Mouse (Mus musculus) heart, postnatal 10 days (tissue): ENCODE results near the gene Syne1. TPM values are rescaled to one million over a fixed set of nuclear protein-coding genes. Genes with fewer than 3 reads are reported as not detected.

Source experiments
- DNase-seq, 2 experiments: peaks; one replicate each; pipeline ENCODE4 v3.0.0; 2021
- intact Hi-C: fragments of 180-260 bp; cut with DNase I; formaldehyde crosslinking; loops from one replicate; pipeline ENCODE4 v1.15.1; 2025
- total RNA-seq, 2 experiments: library from RNA; stranded (reverse); gene quantifications; 2 replicates each; pipeline ENCODE4 v1.2.3; 2021

The Syne1 gene
- total RNA-seq, 2 experiments from 2014 or later = 76.4 to 85.9 TPM

GRCm38 (mm10) chr10:5234721-5235501, 316.4 kb downstream of the Syne1 start:
- intact Hi-C loops = loop anchor here (5.0 kb wide), 1 partner anchor 113 kb away; no protein-coding TSS in a partner anchor
- no peak for DNase-seq

DNA sequence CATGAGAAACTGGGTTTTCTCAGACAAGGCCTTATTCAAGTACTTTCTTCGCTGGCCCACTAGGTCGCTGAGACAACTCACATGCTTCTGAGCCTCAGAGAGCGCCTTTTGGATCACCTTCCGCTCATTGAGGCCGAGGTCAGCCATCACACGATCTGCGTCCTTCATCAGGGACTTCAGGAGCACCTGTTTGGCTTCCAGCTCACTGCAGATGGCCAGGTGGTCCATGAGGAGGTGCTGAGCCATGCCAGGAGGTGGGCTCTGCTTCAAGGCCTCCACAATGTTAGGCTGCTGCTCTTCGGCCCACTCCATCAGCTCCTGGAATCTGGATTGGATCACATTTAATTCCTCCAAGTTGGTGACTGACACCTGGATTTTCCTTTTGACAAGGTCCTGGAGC, 322.2 kb downstream of the Syne1 start:
- no peak for DNase-seq
- intact Hi-C loops = no loop called here

DNA sequence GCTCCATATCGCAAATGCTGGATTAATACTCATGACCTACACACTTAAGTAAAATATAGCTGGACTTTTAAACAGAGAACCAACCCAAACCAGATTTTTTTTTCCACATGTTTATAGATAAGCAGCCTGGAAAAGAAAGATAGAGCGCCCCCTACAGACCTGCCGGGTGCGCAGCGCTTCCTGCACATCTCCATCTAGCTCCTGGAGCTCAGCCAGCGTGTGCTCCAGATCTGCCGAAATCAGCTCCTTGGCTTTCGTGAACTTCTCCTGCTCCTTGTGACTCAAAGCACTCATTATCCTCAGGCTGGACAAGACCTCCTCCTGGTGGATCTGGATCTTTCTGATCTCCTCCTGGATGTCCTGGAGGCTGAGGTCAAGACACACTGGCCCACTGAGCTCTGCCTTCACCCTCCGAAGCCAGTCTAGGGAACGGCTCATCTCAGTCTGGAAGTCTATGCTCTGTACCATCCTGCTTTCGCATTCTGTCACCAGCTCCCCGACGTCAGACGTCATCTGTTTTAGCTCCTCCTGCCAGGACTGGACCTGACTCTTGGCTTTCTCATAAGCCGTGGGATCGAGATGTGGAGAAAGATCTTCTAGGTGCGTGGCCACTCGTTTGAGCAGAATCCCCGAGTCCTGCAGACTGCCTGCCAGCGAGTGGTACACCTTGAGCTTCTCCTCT, 323.7 kb downstream of the Syne1 start:
- intact Hi-C loops = no loop called here
- peak; percentile 27 to 64 for DNase-seq

DNA sequence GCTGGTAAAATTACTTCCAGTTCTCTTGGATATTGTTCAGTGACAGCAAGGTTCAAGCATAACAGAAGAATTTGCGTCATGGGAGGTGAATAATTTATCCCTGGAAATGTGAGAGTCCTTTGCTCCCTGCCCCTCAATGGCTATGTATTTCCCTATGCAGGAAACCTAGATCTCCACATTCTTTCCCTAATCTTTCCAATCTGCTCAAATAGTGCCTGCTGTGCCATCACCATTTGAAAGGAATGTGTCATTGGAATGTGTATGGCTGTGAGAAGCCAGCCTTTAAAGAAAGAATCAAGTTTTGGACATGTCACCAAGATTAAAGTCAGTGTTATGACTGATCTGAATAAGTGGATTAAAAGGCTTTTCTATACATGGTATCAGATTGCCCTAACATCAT, 335.3 kb downstream of the Syne1 start:
- no peak for DNase-seq
- intact Hi-C loops = no loop called here

- DNase-seq = peak; percentile 70 to 72
- intact Hi-C loops = no loop called here
These were observed 343.2 kb downstream of the Syne1 start for GRCm38 (mm10) chr10:5207905-5208641.

GRCm38 (mm10) chr10:5205977-5206376, 345.3 kb downstream of the Syne1 start:
- intact Hi-C loops = no loop called here
- no peak for DNase-seq

GRCm38 (mm10) chr10:5205570-5205969, 345.7 kb downstream of the Syne1 start:
- DNase-seq = no peak
- intact Hi-C loops = no loop called here

- no peak for DNase-seq
- intact Hi-C loops = no loop called here
These were observed 347.4 kb downstream of the Syne1 start for GRCm38 (mm10) chr10:5203837-5204236.

- intact Hi-C loops = no loop called here
- no peak for DNase-seq
These were observed 353.9 kb downstream of the Syne1 start for GRCm38 (mm10) chr10:5197356-5197755.

- intact Hi-C loops = no loop called here
These were observed 355.0 kb downstream of the Syne1 start for GRCm38 (mm10) chr10:5196267-5196666.

DNA sequence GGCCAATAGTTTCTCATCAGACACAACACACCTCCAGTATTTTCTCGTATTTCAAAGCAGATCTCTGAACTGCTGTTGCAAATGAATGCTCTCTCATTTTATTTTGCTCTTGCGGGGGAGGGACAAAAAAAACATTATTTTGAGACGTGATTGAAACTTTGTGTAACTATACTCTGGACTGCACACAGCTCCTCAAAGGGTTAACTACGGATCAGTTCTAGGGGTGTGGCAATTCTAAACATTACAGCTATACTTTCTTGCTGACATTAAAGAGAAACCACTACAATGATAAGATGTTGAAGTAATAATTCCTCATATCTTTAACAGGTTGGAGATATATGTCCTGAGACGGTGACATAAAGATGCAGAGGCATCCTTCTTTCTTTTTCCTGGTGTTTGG, 356.0 kb downstream of the Syne1 start:
- DNase-seq = no peak
- intact Hi-C loops = no loop called here

More at GRCm38 (mm10) chr10:5196267-5196666, 355.0 kb downstream of the Syne1 start:
- DNase-seq = no peak

- peak; percentile 82 to 87 for DNase-seq
- intact Hi-C loops = no loop called here
These were observed 356.5 kb downstream of the Syne1 start for GRCm38 (mm10) chr10:5194671-5195234.

- intact Hi-C loops = no loop called here
- DNase-seq = no peak
These were observed 357.1 kb downstream of the Syne1 start for GRCm38 (mm10) chr10:5194081-5194670.

- intact Hi-C loops = no loop called here
These were observed 358.3 kb downstream of the Syne1 start for GRCm38 (mm10) chr10:5192861-5193490.

DNA sequence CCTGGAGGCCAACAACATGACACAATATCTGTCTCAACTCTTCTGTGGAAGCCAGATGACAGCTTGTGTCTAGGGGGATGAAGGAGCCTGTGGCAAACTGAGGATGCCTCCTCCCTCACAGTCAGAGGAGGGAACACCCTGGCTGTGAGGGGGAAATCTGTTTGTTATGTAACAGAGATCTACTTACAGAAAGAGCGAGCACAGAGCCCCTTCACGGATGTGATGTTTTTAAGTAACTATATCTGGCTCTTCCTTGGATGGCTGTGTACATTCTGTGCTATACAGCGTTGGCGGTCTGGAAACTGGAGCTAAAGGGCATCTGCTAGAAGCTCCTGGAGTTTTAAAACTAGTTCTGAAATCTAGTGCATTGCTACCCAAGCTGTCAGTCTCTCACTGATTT, 360.5 kb downstream of the Syne1 start:
- intact Hi-C loops = no loop called here
- DNase-seq = no peak

More at GRCm38 (mm10) chr10:5192861-5193490, 358.3 kb downstream of the Syne1 start:
- no peak for DNase-seq

- intact Hi-C loops = no loop called here
These were observed 362.4 kb downstream of the Syne1 start for GRCm38 (mm10) chr10:5188890-5189289.

DNA sequence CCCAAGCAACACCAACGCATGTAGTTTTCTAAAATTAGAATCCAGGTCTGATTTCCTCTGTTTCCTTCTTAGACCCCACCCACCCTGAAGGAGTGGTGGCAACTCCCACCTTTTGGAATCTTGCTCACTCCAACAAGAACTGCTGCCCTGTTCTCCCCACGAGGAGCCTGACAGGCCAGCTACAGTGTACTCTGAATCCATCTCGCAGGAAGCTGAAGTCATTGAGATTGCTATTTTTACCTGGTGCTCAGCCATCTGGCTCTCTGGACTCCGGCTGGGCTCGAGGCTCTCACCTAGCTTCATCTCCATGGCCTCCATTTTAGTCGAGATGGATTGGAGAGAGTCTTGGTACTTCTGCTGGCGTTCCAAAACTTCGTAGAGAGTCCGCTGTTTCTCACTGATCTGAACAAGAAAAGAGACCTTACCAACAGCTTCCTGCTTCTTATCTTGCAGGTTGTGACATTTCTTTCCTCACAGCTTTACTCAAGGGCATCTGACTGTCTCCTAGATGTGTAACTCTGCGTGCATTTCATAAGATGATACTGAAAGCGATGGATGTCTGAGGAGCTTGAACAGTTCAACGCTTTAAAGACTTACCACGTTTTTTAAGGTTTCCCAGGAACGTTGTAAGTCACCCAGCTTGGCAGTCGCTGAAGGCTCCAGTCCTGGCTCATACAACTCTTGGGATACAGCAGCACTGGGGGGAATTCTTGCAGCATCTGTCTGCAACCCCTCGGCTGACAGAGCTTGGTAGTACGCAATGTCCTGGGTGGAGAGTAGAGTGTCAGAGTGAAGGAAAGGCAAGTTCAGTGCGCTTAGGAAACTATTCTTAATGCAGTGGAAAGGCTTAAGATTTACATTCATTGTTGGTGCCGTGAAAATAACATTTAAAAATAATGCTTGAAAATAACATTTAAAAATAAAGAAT, 365.9 kb downstream of the Syne1 start:
- DNase-seq = peak; percentile 22 to 25
- intact Hi-C loops = no loop called here

More at GRCm38 (mm10) chr10:5188890-5189289, 362.4 kb downstream of the Syne1 start:
- no peak for DNase-seq

GRCm38 (mm10) chr10:5181771-5182176, 369.5 kb downstream of the Syne1 start:
- DNase-seq = no peak
- intact Hi-C loops = no loop called here

GRCm38 (mm10) chr10:5179891-5180290, 371.4 kb downstream of the Syne1 start:
- no peak for DNase-seq
- intact Hi-C loops = no loop called here
